Mouse (Mus musculus) natural killer cell, adult 2 months (primary cell): ENCODE measurements at regions not wholly inside any gene's neighbourhood (a gene's known extent, or its start where the extent isn't known, plus 50 kb on each side); places are given as distances from the start of the nearest gene placed in this dataset.
"Not testable (repeated sequence)": the region's sequence is repeated elsewhere in the genome, so short reads cannot be mapped to it uniquely, and the experiment has no call there.

Experiments
- DNase-seq, 2 experiments: peaks; one replicate each; pipeline ENCODE4 v3.0.0; 2022; ENCODE audit warnings: low spot score in 2 of 2

DNA sequence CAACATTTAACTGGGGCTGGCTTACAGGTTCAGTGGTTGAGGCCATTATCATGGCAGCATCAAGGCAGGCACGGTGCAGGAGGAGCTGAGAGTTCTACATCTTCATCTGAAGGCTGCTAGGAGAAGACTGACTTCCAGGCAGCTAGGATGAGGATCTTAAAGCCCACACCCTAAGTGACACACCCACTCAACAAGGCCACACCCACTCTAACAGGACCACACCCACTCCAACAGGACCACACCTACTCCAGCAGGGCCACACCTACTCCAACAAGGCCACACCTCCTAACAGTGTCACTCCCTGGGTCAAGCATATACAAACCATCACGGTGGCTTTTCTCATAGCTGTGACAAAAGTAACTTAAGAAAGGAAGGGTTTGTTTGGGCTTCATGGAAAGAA is 68.0 kb upstream of the Med13l start:
- not testable (repeated sequence) for DNase-seq

DNA sequence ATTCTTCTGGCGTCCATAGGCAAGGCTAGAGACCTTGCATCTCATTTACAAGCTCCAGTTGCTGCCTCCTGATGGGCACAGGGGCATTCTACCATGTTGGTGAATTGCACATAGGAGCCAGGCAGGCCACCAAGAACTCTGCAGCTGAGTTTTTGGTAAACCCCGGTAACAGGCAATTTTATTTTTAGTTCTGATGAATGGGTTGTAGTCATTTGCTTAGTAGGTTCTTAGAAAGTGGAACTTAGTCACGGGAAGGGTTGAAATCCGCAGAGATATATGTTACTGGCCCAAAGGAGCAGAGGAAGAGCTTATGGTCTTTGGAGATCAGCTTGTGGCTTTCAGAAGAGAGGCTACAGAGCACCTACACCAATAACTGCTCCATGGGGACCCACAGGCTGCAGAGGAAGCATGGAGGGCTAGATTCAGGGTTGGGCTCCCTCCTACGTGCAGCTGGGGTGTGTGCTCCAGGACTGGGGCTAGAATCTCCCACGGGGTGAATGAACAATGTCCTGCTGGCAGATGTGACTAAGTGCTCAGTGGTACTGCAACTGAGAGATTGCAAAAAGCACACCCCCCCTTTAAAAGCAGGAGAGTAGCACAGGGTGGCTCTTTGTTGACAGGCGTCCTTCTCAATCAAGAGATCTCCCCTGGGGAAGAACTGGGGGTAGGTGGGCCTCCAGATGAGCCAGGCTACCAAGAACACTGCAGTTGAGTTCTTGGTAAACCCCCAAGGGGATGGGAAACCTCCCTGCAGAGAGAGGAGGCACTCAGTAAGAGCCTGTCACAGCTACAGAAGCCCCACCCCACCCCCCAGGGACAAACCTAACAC is 65.6 kb upstream of the Med13l start:
- DNase-seq, result no peak

DNA sequence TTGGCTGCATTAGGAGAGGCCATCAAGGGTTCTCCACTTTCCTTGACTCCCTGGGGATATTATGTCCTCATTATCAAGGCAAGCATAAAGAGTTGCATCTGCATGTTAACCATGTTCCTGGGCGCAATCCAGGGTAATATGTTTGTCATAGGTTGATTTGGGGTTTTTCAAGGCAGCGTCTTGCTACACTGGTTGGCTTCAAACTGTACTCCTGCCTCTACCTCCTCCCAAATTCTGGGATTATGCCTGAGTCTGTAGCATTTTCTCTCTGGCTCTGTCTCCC is 65.1 kb upstream of the Med13l start:
- no peak for DNase-seq

DNA sequence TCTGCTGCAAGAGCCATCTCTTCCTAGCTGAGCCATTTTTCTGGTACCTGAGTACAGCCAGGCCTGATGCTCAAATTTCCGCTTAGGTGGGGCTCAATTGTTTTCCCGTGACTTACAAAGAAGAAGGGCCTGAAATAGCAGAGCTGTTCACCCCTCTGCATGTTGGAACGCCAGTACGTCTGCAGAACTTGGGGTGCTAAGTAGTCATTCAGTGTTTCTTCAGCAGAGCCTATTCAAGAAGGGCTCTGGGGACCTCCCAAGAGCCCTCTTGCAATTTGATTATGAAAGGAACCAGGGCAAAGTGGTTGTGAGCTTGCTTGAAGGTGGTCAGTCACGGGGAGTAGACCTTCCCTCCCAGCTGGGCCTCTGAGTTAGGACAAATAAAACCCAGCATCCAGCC is 58.9 kb upstream of the Med13l start:
- no peak for DNase-seq

DNA sequence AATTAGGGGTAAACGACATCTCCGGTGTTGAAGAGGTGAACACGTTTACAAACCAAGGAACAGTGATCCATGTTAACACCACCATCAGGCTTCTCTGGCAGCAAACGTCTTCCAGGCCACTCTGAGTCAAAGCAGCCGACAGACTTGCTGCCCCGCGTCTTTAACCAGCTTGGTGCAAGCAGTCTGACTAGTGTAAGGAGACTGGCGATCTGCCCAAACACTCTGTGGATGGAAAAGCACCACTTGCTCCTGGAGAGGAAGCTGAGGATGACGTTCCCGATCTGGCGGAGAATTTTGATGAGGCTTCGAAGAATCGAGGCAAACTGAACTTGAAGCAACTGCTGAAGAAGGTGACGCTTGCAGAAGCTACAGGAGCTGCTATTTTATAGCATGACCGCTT is 57.5 kb upstream of the Med13l start:
- no peak for DNase-seq

DNA sequence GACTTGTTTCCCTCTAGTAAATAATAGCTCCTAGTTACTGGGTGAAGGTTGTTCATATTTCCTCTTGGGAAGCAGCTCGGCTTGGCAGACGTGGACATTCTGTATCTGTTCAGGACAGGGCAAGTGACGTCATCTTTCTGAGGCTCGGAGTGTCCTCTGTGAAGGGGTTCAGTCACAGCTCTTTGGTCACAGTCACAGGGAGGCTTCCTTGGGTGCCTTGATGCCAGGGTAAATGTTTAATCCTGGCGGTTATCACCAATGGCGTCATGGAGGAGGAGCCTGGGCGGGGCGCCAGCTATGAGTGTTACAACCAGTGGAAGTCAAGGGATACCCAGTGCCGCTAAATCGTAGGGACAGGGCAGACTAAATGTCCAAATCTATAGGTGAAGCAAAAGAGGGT is 56.3 kb upstream of the Med13l start:
- no peak for DNase-seq

DNA sequence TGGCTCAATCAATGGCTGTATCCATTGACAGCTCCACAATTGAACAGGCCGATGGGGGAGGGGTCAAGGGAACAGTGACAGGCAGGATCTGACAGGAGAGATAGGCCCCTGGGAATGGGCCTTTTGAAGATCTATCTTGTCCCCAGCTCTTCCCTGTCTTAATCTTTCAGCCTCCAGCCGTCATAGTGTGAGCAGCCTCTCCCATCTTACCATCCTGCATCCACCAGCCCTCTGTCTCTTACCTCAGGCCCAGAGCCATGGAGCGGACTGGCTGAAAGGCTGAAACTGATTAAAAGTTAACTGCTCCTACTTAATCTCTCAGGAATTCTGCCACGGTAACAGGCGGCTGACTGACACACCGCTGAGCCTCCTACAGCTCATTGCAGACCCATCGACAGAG is 55.6 kb upstream of the Med13l start:
- DNase-seq, result no peak

DNA sequence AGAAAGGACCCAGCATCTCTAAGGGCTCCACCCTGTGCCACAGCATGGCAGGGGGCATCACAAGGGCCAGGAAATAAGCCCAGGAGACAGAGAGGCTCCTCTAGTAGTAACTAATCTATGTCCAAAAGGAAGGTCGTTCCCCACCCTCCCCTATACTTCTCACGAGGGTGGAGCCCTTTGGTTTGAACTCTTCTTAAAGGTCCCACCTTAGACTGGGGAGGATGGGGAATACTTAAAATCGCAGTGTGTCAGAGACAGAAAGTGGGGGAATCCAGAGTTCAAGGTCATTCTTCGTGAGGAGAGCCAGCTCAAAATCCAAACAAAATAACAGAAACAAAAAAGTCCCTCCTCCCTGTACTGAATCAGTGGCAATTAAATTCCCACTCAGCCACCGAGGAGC is 50.6 kb upstream of the Med13l start:
- no peak for DNase-seq
